Mouse (Mus musculus) E14TG2a.4 (cell line): ENCODE measurements around the gene Utf1.

Source experiments
- CTCF ChIP-seq: conservative IDR thresholded peaks from 2 replicates; pipeline ENCODE4 v1.5.1; 2014; ENCODE audit warnings: low read length
- NANOG ChIP-seq: IDR thresholded peaks from 2 replicates; pipeline ENCODE4 v1.6.1; 2014; ENCODE audit warnings: borderline replicate concordance, low read length, mixed read lengths
- POU5F1 ChIP-seq: IDR thresholded peaks from 2 replicates; pipeline ENCODE4 v1.6.1; 2014; ENCODE audit warnings: low read length, borderline replicate concordance

- TF ChIP-seq CTCF (peak; percentile 56), NANOG (no peak), POU5F1 (no peak)
Observed at GRCm38 (mm10) chr7:139905661-139906060, 37.9 kb upstream of the Utf1 start.
